ENCODE assay signal across 19 mouse cellular contexts in genomic region chr12:86105546-86105945, GRCm38 (mm10). TPM values are rescaled to one million over a fixed set of nuclear protein-coding genes. Genes with fewer than 3 reads are reported as not detected.
DNase-seq lines count a peak whose midpoint lies in the region; ATAC-seq lines count a peak whose summit lies in the region.
"Had no signal": no experiment of that assay in that cellular context is flagged by ENCODE, and none has a peak within 500 bp of the region (broad histone marks: within the 10 kb centered on the region; RNA-seq: fewer than 3 reads in every experiment).

No protein-coding gene starts in this region.

- peak overlapping the region; percentile 97; the same call in 1 of the 2 replicates for H3K27ac ChIP-seq in heart, embryonic 11.5 days (ENCODE audit: low read depth, low read length)
- H3K27ac ChIP-seq: forebrain, embryonic 15.5 days; liver, embryonic 14.5 days; midbrain, embryonic 12.5 days; neural tube, embryonic 12.5 days had no signal

- H3K4me1 ChIP-seq in heart, embryonic 11.5 days (ENCODE audit: control insufficient read depth, insufficient read depth, low read length), result peaks cover 41% of the 10 kb centered on the region

- H3K36me3 ChIP-seq in heart, embryonic 11.5 days (ENCODE audit: control insufficient read depth, insufficient read depth, low read length), result no peaks in the 10 kb centered on the region
- H3K36me3 ChIP-seq: forebrain, embryonic 15.5 days; G1E; lung, embryonic 15.5 days; neural tube, embryonic 12.5 days had no signal

- 73% methylated on average over 7 of the region's 10 CpGs for WGBS in heart, embryonic 11.5 days (ENCODE audit: insufficient replicate concordance)

- no peak overlapping the region for H3K4me2 ChIP-seq in heart, embryonic 11.5 days
- H3K4me2 ChIP-seq: forebrain, embryonic 15.5 days; lung, embryonic 15.5 days; midbrain, embryonic 12.5 days; neural tube, embryonic 12.5 days had no signal

- no peak for DNase-seq in heart, postnatal 4 days
- peak; percentile 41 for DNase-seq in kidney, adult 11 months
- DNase-seq in kidney, adult 8-10 months, result no peak
- peak; percentile 92 for DNase-seq in Muller cell, postnatal 12 days (ENCODE audit: inconsistent ontology term)
- DNase-seq in kidney, postnatal 14 days, result peak; percentile 40
- no peak for DNase-seq in adipocyte (ENCODE audit: low spot score)
- DNase-seq: adrenal gland, postnatal 25 days; cerebellum, adult 11-12 months; cerebellum, postnatal 14 days; embryo, embryonic 11 days; layer of hippocampus, postnatal 36 days; thymus, postnatal 25 days had no signal

- no peaks in the 10 kb centered on the region for H3K27me3 ChIP-seq in heart, embryonic 11.5 days (ENCODE audit: control insufficient read depth, insufficient read depth, low read length)
- H3K27me3 ChIP-seq: forebrain, embryonic 15.5 days; lung, embryonic 15.5 days; midbrain, embryonic 12.5 days; neural tube, embryonic 12.5 days had no signal

- no peak for ATAC-seq in heart, embryonic 11.5 days (replicated peaks; ENCODE audit: insufficient number of reproducible peaks, low FRiP score, low TSS enrichment)
- ATAC-seq: forebrain, embryonic 15.5 days had no signal

- no peak overlapping the region for H3K4me3 ChIP-seq in heart, embryonic 11.5 days (ENCODE audit: low read depth, low read length)
- H3K4me3 ChIP-seq: forebrain, embryonic 15.5 days; lung, embryonic 15.5 days; midbrain, embryonic 12.5 days; neural tube, embryonic 12.5 days had no signal

- no peaks in the 10 kb centered on the region for H3K9me3 ChIP-seq in heart, embryonic 11.5 days (replicated peaks; ENCODE audit: control insufficient read depth, low read length)
- H3K9me3 ChIP-seq: forebrain, embryonic 15.5 days; G1E; lung, embryonic 15.5 days; midbrain, embryonic 12.5 days; neural tube, embryonic 12.5 days had no signal

- H3K9ac ChIP-seq in heart, embryonic 11.5 days (ENCODE audit: low read depth, low read length), result no peak overlapping the region
- H3K9ac ChIP-seq: forebrain, embryonic 15.5 days; liver, embryonic 14.5 days; lung, embryonic 15.5 days; midbrain, embryonic 12.5 days; neural tube, embryonic 12.5 days had no signal

RNA-seq across cellular contexts. Expression of gene Ift43, which starts 23.2 kb away (rescaled TPM):
- 113 and 124 TPM in 2 replicates for polyA plus RNA-seq in heart, embryonic 11.5 days (2014; fragmentation: Nextera tagmentation; extraction: Ambion mirVana)
- total RNA-seq in heart, postnatal 4 days (2021), result 10 to 100 TPM; 42.8 to 45.3 TPM

RNA-seq across cellular contexts. Expression of gene Tgfb3, which starts 26.7 kb away (rescaled TPM):
- 9.2 and 11.8 TPM in 2 replicates for polyA plus RNA-seq in heart, embryonic 11.5 days (2014; fragmentation: Nextera tagmentation; extraction: Ambion mirVana)
- total RNA-seq in heart, postnatal 4 days (2021), result 10 to 100 TPM; 18.6 to 19.2 TPM

Comparison
In these comparisons a context has a peak if more than half of its experiments do, and no peak if none do; other contexts are left out.
1. DNase-seq: peak in kidney, adult 11 months (single experiment), Muller cell, postnatal 12 days (single experiment) and kidney, postnatal 14 days (single experiment); none in heart, postnatal 4 days (single experiment), kidney, adult 8-10 months (0 of 2) and adipocyte (single experiment).